Mouse (Mus musculus) adrenal gland, adult (tissue): ENCODE data around the gene Myo3b.
"Not testable (repeated sequence)": the region's sequence is repeated elsewhere in the genome, so short reads cannot be mapped to it uniquely, and the experiment has no call there.

Experiments used
- DNase-seq, 2 experiments: peaks; one replicate each; pipeline ENCODE4 v3.0.0; 2022 to 2023; ENCODE audit warnings: low spot score in 1 of 2; ENCODE audit not compliant: inconsistent age in 2 of 2

Myo3b gene

DNA sequence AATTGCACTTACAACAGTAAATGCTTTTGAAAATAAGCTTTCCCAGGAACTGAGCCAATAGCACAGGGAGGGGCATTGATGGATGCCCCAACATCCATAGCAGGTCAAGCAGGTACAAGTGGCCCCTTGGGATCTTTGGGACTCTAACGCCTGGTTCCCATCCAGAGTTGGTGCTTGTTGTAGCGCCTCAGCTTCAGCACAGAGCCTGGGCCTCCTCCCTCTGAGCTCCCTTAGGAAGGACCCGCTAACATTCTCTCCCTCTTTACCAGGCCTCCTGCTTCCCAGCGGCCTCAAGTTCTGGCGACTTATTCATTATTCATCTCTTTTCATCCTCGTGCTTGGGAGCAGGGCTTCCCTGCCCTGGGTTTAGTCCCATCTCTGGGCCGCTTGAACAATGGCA, at the start of gene Myo3b:
Myo3b (plus strand) TSS at position 375 of the 400 bp plus-strand sequence.
- no peak for DNase-seq

DNA sequence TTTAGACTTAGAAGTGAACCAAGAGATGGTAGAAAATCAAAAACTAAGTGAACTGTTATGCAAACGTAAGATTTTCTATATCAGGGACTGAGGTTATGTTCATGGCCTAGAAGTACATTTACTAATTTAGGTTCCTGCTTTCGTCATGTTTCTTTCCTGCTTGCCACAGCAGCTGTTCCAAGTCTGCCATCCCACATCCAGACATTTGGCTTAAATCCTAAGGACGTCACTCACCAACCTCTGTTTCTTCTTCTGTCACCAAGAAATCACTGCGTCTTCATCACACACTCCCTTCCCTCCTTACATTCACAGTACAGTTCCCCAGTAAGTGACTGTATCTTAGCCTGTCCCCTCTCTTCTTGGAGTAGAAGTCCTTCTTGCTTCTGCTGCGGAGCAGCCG, 49.7 kb upstream of the Myo3b start:
- no peak for DNase-seq

DNA sequence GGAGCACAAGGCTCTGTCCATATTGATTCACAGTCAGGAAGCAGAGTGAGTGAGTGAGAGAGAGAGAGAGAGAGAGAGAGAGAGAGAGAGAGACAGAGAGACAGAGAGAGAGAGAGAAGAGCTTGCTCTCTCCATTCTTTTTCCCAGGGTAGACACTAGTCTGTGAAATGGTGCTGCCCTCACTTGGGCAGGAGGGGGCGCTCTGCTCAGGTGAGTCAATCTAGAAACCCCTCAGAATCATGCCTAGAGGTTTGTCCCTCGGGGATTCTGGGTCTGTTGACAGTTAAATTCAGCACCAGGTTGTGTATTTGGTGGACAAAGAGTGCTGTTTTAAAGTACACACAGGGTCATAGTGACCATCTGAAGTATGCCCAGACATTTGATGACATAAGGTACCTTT, 48.3 kb upstream of the Myo3b start:
- no peak for DNase-seq

DNA sequence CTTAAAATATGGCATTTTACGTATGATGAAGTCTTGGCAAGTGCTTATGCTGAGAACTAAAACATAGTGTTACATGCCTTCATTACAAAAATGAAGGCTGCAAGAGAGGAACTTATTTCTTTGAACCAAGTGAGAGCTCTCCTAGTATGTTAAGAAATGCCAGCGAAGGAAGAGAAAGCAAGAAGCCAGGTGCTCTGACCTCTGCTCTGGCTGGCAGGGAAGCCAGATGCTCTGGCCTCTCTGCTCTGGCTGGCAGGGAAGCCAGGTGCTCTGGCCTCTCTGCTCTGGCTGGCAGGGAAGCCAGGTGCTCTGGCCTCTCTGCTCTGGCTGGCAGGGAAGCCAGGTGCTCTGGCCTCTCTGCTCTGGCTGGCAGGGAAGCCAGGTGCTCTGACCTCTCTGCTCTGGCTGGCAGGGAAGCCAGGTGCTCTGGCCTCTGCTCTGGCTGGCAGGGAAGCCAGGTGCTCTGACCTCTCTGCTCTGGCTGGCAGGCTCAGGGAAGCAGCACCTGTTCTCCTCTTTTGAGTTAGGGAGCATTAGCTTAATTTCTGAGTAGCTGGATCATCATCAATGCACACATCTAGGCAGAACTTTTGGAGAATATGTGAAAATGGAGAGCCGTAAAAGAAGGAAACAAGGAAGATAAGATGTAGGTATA, 44.7 kb upstream of the Myo3b start:
- DNase-seq: not testable (repeated sequence)

DNA sequence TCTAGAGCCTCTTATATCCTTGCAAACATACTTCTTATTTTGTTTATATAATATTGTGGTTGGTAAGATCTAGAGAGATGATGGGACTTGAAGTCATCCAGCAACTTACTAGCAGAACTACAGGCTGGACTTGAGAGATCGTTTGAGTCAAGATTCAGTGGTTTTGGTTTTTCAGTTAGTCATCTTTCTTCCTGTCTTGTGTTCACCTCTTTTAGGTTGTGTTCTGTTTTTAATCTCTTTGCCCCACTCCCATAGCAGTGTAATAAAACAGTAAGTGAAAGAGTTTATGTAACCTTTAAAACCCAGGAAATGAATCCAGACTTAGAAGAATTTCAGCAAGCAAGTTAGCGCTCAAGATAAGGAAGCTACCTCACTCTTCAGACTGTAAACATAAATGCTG, 44.1 kb upstream of the Myo3b start:
- DNase-seq: no peak

DNA sequence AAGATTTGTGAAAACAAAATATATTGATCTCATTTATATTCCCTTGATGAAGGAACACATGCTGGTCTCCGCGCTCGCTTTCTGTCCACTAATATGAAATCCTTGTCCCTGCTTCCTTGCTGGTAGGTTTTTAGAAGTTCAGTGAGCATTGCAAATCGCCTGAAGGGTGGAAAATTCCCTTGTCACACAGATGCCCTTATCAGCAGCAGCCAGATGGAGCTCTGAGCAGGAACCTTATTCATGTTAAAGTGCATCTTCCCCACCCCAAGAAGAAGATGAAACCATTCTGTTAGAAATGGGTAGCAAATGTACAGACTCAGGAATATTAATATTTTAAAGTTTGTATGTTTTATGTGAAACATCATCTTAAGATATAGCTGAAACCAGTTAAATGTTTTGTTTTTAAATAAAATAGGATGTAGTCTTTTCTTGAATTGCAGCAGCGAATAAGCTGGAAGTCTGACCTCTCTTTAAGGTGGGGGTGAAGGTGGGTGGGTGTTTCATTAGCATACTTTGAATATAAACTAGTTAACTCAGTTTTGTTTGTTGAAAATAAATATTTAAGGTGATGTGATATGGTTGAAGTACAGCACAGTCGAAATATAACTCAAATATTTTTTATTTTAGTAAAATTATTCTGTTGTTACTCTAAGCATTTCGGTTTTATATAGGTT, 39.7 kb upstream of the Myo3b start:
- no peak for DNase-seq

DNA sequence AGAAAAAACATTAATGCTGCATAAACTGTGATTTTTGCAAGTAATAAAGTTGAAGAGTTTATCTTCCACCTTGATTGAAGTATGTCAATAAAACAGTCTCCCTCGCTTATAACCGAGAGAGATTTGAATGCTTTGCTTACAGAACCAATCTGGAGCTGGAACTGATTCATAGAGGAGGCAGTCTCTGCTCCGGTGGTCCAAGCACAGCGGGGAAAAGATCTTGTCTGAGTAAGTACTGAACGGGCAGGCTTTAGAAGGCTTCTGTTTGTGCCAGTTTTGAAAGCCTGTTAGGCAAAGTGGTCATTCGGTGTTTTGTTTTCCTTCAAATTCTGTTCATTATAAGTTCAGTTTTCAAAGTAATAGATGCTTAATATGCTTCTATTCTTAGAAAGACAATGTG, 38.6 kb upstream of the Myo3b start:
- no peak for DNase-seq

DNA sequence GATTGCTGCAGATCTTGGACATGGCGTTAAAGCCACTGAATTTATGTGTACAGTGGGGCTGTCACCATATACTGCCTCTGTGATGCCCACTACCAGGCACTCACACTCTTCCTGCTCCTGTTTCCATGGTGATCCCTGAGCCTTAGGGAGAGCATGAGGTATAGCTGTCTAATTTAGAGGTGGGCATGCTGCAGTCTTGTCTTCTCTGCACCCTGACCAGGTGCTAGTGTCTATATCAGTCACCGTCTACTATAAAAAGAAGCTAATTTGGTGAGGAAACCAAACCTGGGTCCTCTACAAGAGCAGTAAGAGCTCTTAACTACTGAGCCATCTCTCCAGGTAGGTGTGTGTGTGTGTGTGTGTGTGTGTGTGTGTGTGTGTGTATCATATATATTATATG, 32.4 kb upstream of the Myo3b start:
- no peak for DNase-seq

DNA sequence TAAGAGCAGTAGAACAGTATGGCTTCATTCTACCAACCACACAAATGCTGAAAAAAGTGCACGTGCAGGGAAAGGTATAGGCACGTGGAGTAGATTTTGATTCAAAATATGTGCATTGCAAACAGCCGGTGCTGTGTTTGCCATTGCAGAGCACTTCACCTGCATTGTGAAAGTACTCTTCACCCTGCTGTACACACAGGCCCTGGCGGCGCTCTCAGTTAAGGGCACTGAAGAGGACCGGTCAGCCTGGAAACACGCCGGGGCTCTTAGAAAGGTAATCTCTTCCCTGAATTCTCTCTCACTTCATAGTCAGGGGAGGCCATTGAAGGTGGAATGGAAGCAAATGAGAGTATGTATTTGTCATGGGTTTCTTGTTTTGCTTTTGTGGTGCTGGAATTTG, 26.0 kb upstream of the Myo3b start:
- no peak for DNase-seq

DNA sequence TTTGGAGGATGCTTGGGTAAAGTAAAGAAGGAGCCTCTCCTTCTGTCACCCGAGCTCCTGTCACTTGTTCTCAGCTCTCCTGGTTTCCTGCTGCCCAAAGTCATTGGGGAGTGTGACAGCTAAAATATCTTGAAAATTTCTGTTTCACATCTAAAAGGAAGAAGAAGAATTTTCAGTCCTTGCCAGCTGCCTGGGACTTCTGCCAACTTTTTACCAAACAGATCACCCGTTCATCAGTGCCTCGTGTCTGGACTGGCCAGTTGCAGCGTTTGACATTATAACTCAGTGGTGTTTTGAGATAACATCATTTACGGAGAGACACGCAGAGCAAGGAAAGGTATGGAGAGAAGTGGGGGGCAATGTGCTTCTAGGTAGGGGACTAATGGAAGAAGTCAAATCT, 20.7 kb upstream of the Myo3b start:
- DNase-seq: peak; percentile 65 to 88

DNA sequence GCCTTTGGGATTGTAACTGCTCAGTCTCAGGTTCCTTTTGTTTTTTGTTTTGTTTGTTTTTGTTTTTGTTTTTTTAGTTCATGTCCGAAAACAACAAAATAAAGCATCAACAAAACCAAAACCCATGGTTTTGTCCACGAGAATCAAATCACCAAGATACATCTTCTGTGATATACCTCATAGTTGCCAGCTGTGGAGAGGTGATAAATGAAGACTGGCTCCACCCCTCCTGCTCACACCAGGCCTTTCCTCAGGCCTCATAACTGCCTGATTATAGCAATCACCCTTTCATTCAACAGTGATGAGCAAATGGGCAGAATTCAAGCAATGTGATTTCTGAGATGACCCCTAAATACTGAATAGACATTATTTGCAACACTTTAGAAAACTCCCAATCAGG, 14.5 kb upstream of the Myo3b start:
- no peak for DNase-seq

DNA sequence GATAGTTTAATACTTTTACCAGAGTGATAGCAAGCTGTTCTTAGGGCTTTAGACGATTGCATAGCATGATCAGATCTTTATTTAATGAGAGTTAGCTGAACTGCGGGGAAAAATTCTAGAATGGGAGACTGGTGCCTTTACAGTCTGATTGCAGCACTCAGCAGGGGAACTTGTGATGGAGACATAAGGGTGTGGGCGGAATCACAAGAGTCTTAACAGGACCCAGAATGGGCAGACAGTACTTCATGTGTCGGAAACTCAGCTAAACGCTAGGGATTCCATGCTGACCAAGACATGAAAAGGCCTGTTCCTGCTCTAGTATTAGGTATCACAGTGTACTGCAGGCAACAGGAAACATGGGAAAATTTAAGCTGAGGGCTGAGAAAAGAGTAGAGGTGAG, 13.2 kb upstream of the Myo3b start:
- DNase-seq: no peak

DNA sequence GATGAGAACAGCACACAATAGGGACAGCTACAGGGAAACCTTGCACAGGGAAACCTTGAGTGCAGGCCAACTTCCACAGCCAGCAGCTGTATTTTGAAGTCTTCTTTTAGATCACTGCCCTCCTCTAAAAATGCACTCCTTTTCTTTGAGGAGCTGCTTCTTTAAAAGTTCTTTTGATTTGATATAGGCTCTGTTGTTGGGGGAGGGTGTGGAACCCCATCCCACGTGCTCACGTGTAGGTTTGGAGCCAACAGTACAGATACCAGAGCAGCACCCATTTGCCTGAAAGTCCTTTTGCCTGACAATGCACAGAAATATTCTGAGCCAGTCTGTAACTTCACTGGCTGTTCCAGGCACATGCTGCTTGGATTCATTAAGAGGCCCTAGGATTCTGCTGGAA, 7.5 kb upstream of the Myo3b start:
- peak in 1 of 2 experiments; percentile 55 for DNase-seq

DNA sequence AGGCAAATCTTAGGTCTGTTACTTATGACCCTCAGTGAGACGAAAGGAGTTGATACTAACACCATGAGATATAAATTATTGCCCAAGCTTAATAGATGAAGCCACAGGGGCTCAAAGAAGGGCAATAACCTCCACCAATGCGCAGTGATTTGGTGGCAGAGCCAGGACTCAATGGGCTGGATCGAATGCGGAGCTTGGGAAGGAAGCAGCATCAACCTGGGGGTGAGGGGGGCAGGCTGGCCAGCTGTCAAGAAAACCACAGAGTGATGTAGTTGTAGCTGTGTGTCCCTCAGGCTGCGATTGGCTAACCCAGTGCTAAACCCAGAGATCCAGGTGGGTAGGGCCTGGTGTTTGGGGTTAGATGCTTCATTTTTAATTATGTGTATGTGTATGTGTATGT, 4.0 kb upstream of the Myo3b start:
- DNase-seq: no peak

DNA sequence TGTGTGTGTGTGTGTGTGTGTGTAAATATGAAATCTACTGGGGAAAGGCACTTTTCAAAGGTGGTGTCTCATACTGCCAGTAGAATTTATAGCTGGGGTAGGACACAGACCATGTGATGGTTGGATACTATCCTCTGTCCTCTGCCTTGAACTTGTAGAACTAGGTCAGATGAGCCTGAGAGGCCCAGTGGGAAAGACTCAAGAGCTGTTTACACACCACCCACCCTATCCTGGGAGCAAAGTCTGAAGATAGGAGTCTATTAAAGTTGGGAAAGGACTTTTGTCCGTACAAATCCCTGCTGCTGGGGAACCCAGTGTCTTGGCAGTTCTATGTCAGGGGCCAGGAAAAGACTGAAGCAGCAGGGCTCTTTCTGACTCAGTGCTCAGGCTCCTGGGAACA, 3.6 kb upstream of the Myo3b start:
- no peak for DNase-seq

DNA sequence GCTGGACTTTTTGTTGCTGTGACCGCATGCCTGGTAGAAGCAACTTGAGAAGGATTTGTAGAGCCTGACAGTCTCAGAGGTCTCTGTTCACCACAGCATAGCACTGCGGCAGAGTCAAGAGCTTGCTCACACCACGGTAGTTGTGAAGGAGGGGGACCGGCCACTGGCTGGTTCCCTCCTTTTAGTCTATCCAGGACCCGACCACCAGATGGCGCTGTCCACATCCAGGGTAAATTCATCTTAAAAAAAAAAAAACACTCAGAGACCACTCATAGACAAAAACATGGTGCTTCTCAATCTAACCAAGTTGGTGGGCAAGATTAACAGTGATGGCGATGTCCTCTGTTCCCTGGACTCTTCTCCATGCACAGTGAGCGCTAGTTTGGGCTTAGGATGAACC, 1.7 kb upstream of the Myo3b start:
- DNase-seq: peak in 1 of 2 experiments; percentile 68

DNA sequence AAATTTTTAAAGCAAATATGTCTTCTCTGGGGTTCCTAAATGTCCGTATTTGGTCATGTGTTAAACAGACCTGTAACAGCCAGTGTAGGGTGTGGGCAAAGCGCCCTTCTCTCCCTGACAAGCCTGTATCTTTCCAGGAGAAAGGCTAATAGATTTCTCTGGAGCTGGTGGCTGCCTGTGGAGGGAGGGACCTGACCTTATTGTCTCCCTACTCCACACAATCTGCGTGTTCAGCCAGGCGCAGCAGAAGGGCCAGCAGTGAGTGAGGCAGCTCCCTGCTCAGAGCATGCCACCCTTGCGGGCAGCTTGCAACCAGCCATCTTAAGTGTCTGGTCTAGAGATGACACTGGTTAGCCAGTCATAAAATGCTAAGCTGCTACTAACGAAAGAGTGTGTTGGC, 5.5 kb downstream of the Myo3b start:
- no peak for DNase-seq

DNA sequence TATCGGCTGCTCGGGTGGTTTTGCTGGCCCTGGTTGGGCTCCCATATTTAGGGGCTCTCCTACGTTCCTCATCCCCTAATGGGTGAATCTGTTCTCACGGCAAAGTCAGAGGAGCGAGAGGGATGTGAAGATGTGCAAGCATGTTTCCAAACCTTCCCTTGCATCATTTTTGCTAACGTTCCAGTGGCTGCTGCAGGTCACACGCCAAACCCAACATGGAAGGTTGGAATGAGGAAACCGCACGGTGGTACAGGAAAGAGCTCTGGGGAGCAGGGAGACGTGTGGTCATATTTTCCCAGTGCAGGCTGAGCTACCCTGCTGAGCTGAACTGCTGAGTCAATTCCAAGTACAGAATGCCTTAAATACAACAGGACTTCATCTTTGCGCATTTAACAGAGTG, 8.9 kb downstream of the Myo3b start:
- DNase-seq: no peak

DNA sequence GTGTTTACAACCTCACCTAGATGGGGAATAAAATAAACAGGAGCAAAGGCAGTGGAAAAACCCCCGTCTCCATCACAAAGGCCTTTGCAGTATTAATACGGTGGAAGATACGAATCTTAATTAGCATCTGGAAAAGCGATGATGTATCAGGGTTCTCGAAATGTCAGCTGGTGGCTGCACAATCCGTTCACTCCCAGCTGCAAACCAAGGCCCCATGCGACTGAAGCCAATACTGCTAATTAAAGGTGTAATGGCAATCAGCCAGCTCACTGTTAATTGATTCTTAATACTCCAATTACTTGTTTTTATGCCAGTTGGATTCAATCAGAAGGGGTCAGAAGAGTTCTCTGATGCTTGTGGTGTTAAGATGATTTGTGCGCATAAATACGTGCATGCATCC, 14.9 kb downstream of the Myo3b start:
- DNase-seq: no peak

DNA sequence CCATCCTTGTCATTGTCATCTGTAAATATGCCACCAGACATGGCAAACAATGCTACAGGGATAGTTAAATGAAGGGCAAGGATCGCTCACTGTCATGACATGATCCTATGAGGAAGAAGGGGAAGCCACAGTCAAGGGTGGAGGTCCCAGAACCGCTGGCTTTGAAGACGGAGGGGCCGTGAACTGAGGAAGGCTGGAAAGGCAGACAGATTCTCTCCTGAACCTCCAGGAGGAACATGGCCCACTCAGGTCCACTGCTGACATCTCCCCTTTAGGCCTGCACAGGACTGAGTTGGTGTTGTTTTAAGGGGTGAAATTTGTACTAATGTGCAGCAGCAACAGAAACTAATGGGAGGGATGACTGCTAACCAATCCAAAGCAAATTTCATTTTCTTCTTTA, 19.3 kb downstream of the Myo3b start:
- no peak for DNase-seq

DNA sequence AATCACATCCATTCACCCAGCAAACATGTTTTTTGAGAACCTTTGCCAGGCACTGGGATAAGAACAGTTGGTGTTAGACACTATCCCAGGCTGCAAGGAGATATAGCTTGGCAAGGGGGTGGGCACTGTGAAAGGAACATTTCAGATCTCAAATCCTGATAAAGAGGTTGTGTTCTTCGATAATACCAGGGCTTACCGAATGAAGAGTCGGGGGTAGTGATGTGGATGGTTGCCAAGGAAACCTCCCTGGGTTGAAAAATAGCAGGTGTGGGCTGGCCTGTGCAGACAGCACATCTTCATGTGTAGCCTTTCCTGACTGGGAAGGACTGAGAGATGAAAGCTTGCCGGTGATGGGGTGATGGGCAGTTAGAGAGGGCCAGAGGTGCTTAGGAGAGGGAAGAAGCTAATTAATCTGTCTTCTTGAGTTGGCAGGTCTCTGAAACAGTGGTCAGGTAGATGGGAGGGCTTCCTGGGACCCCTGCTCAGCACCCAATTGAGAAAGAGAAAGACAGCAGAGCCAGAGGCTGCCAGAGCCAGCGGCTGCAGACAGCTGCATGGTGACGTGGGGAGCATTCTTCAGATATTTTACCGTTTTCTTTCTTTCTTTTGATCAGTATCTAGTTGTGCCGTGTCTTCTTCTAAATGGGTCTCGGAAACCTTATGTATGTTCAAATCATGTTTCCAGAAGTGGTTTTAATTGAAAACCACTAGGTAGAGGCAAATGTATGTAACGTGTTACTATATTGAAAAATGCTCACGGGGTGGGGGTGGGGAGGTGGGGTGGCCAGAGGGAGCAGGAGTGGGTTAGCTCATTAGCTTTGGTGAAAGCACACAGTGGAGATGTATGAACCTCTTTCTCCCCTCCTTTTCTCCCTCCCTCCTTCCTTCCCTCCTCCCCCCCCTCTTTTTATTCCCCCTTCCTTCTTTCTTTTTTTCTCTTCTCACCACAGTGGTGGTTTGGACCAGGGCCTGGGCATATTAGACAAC, 21.7 kb downstream of the Myo3b start:
- no peak for DNase-seq

DNA sequence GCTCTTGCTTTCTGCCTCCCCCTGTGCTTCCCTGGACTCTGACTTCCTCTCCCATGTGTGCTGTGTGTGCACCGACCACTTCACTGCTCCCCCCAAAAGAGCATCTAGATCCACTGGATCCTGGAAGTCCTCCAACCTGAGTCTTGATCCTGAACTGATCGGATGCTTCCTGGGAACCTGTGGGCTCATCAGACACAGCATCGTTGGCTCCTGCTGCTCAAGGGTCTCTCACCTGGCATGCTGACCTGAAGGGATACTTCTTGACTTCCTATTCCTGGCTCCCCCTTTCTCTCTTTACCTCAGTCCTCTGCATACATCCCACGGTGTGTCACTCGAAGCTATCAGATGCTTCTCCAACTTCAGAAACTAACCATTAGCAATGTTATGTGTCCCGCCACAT, 26.2 kb downstream of the Myo3b start:
- DNase-seq: no peak
